Mouse (Mus musculus) urinary bladder, postnatal 25 days (tissue): ENCODE data around the gene Cfap221.
A peak's percentile ranks its signal among the peaks of the same experiment; 100 is the strongest.

ENCODE experiments used
- DNase-seq: peaks from one replicate; pipeline ENCODE4 v3.0.0; 2022; ENCODE audit warnings: low spot score

Cfap221 gene

DNA sequence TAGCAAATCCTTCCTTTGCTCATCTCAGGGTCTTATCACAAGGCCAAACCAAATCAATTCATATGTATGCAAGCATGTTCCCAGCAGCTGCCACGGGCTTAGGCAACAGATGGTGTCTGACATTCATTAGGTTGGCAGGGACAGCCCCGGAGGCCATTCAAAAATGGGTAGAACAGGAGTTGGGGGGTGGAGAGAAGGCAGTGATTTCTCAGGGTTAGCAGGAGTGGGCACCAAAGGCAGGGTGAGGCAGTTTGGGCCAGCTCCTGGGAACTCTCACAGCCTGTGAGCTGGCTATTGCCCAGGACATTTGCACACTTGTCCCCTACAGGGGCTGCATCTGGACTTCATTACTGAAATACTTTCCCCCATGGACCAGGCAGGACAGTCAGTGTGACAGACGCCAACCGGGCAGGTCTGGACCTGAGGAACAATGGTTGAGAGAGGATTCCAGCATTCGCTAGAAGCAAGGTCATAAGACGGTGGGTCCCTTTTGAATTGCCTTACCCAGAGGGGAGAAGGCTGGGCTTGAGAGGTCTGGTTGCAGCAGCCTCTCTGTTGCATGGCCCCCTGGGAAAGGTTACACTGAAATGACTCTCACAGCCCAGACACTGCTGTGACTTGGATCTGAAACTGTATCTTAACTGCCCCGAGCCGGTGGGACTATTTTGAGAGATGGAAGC lies 94.3 kb downstream of the Cfap221 start:
- DNase-seq, result no peak

DNA sequence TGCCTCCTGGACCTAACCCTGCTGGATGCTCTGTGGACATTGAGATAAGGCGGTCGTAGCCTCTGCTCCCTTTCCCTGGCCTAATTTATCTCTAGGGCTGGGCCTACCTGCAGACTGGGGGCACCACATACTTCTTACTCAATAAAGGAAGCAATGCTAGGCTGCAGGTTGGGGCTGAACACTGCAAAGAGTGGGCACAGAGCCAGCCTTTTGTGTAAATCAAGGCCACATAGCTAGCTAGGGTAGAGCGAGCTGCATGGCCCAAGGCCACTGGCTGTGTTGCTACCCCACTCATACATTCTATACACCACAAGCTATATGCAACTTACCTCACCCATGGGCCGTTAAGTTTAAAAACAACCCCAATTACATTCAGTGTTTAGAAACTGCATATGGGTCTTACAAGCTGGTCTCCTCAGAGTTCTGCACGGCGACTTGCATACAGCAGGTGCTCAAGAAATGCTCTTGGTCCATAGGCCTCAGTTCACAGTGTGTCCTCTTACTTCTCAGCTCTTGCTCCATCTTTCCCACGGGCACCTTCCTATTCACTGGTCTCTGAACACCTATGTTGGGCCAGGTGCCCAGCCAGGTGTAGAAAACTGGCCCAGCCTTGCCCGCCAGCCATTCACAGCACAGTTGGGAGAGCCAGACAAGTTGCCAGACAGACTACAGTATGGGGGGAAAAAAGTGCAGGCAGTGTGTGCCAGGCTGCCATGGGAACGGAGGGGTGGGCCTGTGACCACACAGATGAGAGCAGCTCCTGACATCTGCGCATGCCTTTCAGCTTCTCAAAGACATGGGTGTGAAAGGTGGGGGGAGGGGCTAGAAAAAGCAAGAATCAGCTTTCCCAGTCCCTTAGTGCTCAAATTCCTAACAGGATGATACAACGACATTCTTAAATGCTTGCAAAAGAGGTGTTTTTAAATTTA lies 97.6 kb downstream of the Cfap221 start:
- DNase-seq, result no peak

DNA sequence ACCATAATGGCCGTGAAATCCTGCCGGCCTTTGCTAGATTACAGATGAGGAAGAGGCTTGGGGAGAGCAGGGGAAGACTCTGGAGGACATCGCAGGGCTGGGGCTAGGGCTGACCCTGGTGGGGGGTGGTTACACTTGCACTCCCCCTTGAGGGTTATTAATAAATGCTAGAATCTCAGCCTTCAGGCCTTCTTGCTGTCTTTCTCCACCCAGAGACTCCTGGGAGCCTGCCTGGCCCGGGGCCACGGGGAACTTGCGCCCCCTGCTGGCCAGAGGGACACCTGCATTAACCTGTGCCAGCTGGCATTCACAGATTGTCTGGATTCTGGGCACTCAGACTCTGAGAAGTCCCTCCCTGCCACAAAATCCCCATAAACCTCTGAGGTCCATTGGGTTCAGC lies 102.1 kb downstream of the Cfap221 start:
- peak; percentile 59 for DNase-seq

DNA sequence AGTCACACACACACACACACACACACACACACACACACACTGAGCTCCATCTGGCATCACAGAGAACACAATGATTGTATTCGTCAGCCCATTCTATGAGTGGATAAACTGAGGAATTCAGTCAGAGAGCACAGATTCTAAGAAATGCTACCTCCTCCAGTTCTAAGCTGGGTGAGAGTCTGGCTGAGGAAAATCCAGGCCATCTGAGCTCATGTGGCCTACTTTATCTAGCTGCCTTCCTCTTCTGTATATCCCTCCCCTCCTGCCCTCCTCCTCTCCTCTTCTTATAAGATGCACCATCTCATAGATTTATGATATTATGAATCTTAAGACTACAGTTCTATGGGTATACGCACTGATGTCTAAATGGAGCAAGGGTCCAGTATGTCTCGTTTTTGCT lies 103.4 kb downstream of the Cfap221 start:
- no peak for DNase-seq

DNA sequence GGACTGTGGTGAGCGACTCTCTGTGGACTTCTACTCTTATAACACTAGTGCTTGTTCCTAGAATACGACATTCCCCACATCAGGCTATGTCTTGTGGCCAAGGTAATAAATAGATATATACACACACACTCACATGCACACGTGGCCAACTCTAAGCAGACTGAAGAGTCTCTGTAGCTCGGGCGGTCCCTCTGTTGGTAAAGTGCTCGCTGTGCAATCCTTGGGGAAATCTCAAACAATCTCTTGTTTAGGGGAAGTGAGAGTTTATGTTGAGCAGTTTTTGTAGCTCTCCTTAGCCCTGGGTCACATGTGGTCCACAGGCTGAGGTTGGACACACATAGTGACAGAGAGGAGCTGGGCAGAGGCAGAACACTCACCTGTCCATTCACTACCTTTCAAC lies 104.1 kb downstream of the Cfap221 start:
- no peak for DNase-seq

DNA sequence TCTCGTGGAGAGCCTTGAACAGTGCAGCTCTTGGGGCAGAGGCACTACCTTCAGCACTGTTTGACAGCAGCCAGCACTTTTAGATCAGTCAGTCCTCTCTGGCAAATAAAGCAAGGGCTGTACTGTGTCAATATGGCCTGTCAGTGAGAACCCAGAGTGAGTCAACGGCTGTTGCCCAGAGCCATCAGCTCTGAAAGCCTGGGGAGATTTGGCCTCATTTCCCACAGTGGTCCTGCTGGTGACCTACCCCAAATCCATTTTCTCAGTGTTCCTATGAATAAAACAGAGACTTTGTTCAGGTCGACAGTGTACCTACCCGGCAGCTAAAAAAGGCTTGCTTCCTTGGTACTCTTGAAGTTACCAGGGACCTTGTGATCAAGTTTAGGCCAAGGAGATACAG lies 105.2 kb downstream of the Cfap221 start:
- DNase-seq, result no peak

DNA sequence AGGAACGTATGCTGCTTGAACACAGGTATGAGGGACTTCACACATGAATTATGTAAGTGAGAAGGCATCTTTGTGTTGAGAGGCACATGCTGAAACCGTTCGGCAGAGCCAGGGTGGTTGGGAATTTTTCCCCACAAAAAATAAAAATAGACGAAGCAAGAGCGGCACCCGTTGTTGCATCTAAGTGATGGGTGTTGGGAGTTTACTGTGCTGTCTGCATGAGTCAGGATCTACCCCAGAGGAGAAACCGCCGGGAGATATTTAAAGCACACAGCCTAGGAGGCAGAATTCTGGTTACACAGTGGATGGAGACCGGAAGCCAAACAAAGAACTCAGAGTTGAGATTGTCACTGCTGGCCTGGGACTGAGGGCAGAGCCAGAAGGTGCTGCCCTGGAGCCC lies 105.9 kb downstream of the Cfap221 start:
- no peak for DNase-seq

DNA sequence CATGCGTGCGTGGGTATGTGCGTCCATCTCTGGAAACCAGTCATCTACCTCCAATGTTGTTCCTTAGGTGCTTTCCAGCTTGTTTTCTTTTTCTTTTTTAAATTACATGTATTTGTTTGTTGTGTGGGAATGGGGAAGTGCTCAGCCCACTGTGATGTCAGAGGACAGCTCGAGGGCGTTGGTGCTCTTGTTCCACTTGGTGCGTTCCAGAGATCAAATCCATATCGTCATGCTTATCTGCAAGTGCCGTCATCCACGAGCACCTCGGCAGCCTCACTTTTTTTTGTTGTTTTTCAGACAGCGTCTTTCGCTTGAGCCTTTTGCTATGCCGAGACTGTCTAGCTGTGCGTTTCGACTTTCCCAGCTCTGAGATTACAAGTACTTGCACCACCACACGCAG lies 107.7 kb downstream of the Cfap221 start:
- DNase-seq, result no peak

DNA sequence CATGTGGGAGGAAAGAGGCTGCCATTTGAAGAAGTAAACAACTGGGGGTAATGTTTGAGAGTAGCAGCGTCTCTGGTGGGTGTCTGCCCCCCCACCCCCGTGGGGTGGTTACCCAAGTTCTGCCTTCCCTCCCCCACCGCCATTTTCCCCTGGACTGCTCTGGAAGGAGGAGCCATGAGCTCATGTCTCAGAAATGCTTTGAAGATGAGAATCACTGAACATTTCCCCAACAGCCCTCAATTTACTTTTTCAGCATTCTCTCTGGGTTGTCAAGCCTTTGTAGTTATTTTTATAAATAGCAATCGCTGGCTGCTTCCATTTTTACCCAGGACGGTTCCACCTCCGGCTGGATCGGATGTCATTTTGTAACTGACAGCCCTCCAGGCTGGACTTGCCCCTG lies 110.7 kb downstream of the Cfap221 start:
- no peak for DNase-seq

DNA sequence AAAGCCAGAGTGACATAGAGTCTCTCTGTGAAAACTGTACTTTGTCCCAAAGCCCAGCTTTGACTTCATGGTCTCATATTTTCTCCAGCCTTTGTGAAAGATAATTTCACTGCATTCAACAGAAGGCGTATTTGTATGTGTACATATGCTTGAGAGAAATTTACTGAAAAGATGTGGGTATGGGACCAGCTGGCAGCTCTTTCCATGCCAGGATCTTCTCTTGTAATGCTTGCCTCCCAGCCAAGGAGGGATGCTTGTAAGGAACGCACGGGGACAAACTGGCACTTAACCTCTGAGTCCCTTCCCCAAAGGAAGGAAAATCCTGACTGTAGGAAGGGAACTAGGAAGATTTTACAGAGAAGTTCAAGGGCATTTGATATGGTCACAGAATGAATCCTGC lies 112.8 kb downstream of the Cfap221 start:
- DNase-seq, result no peak

DNA sequence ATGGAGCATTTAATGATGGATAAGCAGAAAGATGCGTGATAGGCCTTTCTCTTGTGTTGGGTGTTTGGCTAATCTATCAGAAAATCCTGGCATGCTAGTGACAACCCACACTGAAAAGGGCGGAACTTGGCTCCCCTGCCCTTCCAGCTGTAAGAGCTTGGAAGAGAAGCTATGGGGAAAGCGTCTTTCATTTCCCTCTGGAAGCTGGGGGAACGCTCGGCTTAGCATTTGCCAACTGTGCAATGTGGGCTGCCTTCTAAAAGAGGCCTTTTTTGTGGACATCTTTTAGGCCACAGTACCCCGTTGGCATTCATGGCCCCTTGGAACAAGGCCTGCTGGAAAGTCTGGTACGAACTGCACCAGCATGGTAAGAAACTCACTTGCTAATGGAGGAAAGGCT lies 118.1 kb downstream of the Cfap221 start:
- DNase-seq, result no peak

DNA sequence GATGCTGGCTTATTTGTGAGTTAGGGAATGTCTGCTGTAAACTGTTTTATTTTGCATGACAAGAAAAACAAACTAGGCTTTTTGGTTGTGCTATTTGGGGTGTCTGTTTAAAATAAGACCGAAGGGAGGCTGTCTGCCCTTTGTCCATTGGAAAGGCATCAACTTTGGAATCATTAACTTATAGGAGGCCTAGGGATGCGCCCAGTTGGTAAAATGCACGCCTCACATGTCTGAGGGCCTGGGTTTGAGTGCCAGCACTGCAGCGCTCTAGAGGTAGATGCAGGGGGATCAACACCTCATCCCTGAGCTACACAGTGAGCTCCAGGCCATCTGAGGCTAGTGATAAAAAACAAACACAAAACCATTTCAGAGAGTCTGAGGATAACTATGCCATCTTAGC lies 119.6 kb downstream of the Cfap221 start:
- no peak for DNase-seq
